Mouse (Mus musculus) spleen, adult 18-20 months (tissue): Measurements from ENCODE around the gene Iqce.
"Not testable (repeated sequence)": the region's sequence is repeated elsewhere in the genome, so short reads cannot be mapped to it uniquely, and the experiment has no call there.

Experiments
- DNase-seq, 2 experiments: peaks; one replicate each; pipeline ENCODE4 v3.0.0; 2022; ENCODE audit warnings: mixed read lengths in 2 of 2

Gene Iqce

GRCm38 (mm10) chr5:140704378-140705251, 2.4 kb upstream of the Iqce start, which contains the start of gene Brat1:
Gene Brat1, plus strand, starts transcription at chr5:140705011.
- peak; percentile 100 for DNase-seq

- no peak for DNase-seq
Observed at GRCm38 (mm10) chr5:140703480-140704377, 1.6 kb upstream of the Iqce start.

- no peak for DNase-seq
Observed at GRCm38 (mm10) chr5:140702618-140703175, 519 bp upstream of the Iqce start.

GRCm38 (mm10) chr5:140701661-140702060, 517 bp downstream of the Iqce start:
- DNase-seq, result no peak

GRCm38 (mm10) chr5:140699776-140700175, 2.4 kb downstream of the Iqce start:
- DNase-seq, result no peak

- no peak for DNase-seq
Observed at GRCm38 (mm10) chr5:140695987-140696386, 6.2 kb downstream of the Iqce start.

GRCm38 (mm10) chr5:140688434-140688833, 13.7 kb downstream of the Iqce start:
- DNase-seq, result no peak

- DNase-seq, result peak in 1 of 2 experiments; percentile 59
Observed at GRCm38 (mm10) chr5:140684343-140685148, 17.6 kb downstream of the Iqce start.

- DNase-seq, result no peak
Observed at GRCm38 (mm10) chr5:140682113-140682512, 20.1 kb downstream of the Iqce start.

GRCm38 (mm10) chr5:140680950-140681349, 21.2 kb downstream of the Iqce start:
- DNase-seq, result no peak

- no peak for DNase-seq
Observed at GRCm38 (mm10) chr5:140680051-140680450, 22.1 kb downstream of the Iqce start.

GRCm38 (mm10) chr5:140677137-140677536, 25.0 kb downstream of the Iqce start:
- no peak for DNase-seq

- no peak for DNase-seq
Observed at GRCm38 (mm10) chr5:140675640-140676039, 26.5 kb downstream of the Iqce start.

- no peak for DNase-seq
Observed at GRCm38 (mm10) chr5:140675079-140675478, 27.1 kb downstream of the Iqce start.

- DNase-seq, result peak in 1 of 2 experiments; percentile 24
Observed at GRCm38 (mm10) chr5:140674036-140674435, 28.1 kb downstream of the Iqce start.

GRCm38 (mm10) chr5:140672603-140673002, 29.6 kb downstream of the Iqce start:
- DNase-seq, result not testable (repeated sequence)

GRCm38 (mm10) chr5:140672115-140672514, 30.1 kb downstream of the Iqce start:
- DNase-seq, result no peak

GRCm38 (mm10) chr5:140663621-140664180, 38.5 kb downstream of the Iqce start:
- peak; percentile 65 to 73 for DNase-seq

GRCm38 (mm10) chr5:140662741-140663592, 39.2 kb downstream of the Iqce start:
- peak; percentile 51 to 59 for DNase-seq

GRCm38 (mm10) chr5:140661875-140662643, 40.1 kb downstream of the Iqce start:
- DNase-seq, result peak in 1 of 2 experiments; percentile 23
